Mouse (Mus musculus) testis, adult 2 months (tissue): ENCODE results near the gene Mtln.

ENCODE experiments used
- CTCF ChIP-seq: fragments of 200-500 bp; IDR thresholded peaks from 2 replicates; pipeline ENCODE4 v1.5.1; 2012; ENCODE audit warnings: low read depth, mild to moderate bottlenecking, inconsistent platforms, low read length, moderate library complexity; ENCODE audit not compliant: control insufficient read depth, insufficient read depth, insufficient replicate concordance
- POLR2A ChIP-seq: fragments of 200-500 bp; IDR thresholded peaks from 2 replicates; pipeline ENCODE4 v1.6.1; 2012; ENCODE audit warnings: low read depth, mild to moderate bottlenecking, inconsistent platforms, low read length, moderate library complexity; ENCODE audit not compliant: control insufficient read depth

- no peak for TF ChIP-seq CTCF
- no peak for TF ChIP-seq POLR2A
These were observed 42.9 kb downstream of the Mtln start for GRCm38 (mm10) chr2:127749376-127749775.
